Mouse (Mus musculus): ENCODE results near the gene Phlda1. TPM values are rescaled to one million over a fixed set of nuclear protein-coding genes. Genes with fewer than 3 reads are reported as not detected.
A peak's percentile ranks its signal among the peaks of the same experiment; 100 is the strongest.

The Phlda1 gene
- polyA plus RNA-seq, 1 experiment from 2014 or later: 23.9 TPM

DNA sequence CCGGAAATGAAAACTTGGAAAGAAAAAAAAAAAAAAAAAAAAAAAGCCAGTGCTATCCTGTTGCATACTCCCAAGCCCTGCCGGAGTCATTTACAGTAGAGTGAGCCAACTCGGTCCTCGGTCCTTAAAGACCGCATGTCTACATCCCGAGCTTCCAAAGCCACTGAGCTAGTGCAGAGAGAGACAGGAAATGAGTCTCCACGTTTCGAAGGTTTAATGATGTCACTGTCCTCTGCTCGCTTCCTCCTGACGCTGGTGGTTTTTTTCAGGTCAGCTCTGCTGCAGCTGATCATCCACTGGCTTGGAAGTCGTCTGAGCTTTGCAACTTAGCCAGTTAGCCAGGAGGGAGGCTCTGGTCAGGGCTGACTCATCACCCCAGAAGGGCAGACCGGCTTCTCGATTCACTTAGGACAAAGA lies 10.1 kb downstream of the Phlda1 start:
- 35% methylated on average over 13 of the region's 13 CpGs for WGBS
- ATAC-seq (ENCODE audit: extremely low read depth, insufficient number of reproducible peaks, low FRiP score, low TSS enrichment): no peak
- H3K4me1 ChIP-seq: peaks cover 62% of the 10 kb centered on the region
- H3K9ac ChIP-seq: no peak overlapping the region
- no peaks in the 10 kb centered on the region for H3K9me3 ChIP-seq
- no peak overlapping the region for H3K4me3 ChIP-seq
- peak overlapping the region; percentile 3 for H3K4me2 ChIP-seq
- no peaks in the 10 kb centered on the region for H3K27me3 ChIP-seq (replicated peaks)
- peak overlapping the region; percentile 59; the same call in 1 of the 2 replicates for H3K27ac ChIP-seq (replicated peaks)
- H3K36me3 ChIP-seq: no peaks in the 10 kb centered on the region

- peaks cover 60% of the 10 kb centered on the region for H3K4me1 ChIP-seq
- ATAC-seq (ENCODE audit: extremely low read depth, insufficient number of reproducible peaks, low FRiP score, low TSS enrichment): no peak
- H3K9me3 ChIP-seq: no peaks in the 10 kb centered on the region
- H3K36me3 ChIP-seq: no peaks in the 10 kb centered on the region
- H3K27me3 ChIP-seq (replicated peaks): no peaks in the 10 kb centered on the region
- H3K4me3 ChIP-seq: no peak overlapping the region
- H3K9ac ChIP-seq: no peak overlapping the region
- H3K27ac ChIP-seq (replicated peaks): peak overlapping the region; percentile 59
- 75% methylated on average over 8 of the region's 8 CpGs for WGBS
- no peak overlapping the region for H3K4me2 ChIP-seq
These were observed 10.8 kb downstream of the Phlda1 start for GRCm38 (mm10) chr10:111516804-111517436.

GRCm38 (mm10) chr10:111518350-111518749 lies 12.3 kb downstream of the Phlda1 start:
- Histone ChIP-seq H3K27me3 (replicated peaks) (no peaks in the 10 kb centered on the region), H3K9me3 (no peaks in the 10 kb centered on the region), H3K4me2 (no peak overlapping the region), H3K9ac (no peak overlapping the region), H3K27ac (replicated peaks) (no peak overlapping the region), H3K4me3 (no peak overlapping the region), H3K36me3 (no peaks in the 10 kb centered on the region), H3K4me1 (peaks cover 54% of the 10 kb centered on the region)
- ATAC-seq (ENCODE audit: extremely low read depth, insufficient number of reproducible peaks, low FRiP score, low TSS enrichment): no peak
- WGBS: 79% methylated on average over 4 of the region's 4 CpGs

DNA sequence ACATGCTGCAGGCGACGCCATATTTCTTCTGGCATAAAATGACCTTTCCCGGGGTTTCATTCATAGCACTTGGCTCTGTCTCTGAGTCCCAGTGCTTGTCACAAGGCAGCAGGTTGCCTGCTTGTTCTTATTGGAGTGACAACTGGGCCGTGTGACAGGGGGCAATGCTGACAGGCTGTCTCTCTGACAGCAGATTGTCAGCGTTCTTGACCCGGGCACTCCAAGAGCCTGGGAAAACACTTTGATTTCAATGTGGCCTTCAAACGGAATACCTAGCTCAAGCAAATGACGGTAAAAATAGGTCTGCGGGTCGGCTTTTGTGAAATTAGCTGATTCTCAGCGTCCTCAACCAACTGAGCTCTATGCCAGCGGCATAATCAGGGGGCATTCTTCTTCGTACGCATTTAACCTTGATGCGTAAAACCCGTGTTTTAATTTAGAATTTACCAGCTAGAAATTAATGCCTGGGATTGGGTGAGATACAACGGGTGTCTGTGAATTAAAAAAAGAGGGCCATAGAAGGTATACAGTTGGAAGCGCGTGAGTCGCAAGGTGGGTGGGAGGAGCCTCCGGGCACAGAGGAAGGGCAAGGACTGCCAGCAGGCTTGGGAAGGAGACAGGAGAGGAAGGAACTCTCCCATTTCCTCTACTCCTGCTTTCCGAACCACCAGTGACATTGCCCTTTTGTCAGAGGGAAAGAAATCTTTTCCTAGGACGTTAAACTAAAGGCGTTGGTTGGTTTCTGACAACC lies 13.7 kb downstream of the Phlda1 start:
- peak overlapping the region; percentile 43 for H3K4me3 ChIP-seq
- no peak; the same call in 1 of the 2 replicates for ATAC-seq (ENCODE audit: extremely low read depth, insufficient number of reproducible peaks, low FRiP score, low TSS enrichment)
- no peaks in the 10 kb centered on the region for H3K27me3 ChIP-seq (replicated peaks)
- H3K27ac ChIP-seq (replicated peaks): peak overlapping the region; percentile 87
- H3K4me1 ChIP-seq: peaks cover 53% of the 10 kb centered on the region
- peak overlapping the region; percentile 71 for H3K9ac ChIP-seq
- WGBS: 27% methylated on average over 24 of the region's 24 CpGs
- H3K36me3 ChIP-seq: no peaks in the 10 kb centered on the region
- peak overlapping the region; percentile 65 for H3K4me2 ChIP-seq
- no peaks in the 10 kb centered on the region for H3K9me3 ChIP-seq

- peaks cover 45% of the 10 kb centered on the region for H3K4me1 ChIP-seq
- no peak for ATAC-seq (ENCODE audit: extremely low read depth, insufficient number of reproducible peaks, low FRiP score, low TSS enrichment)
- no peaks in the 10 kb centered on the region for H3K36me3 ChIP-seq
- H3K9ac ChIP-seq: no peak overlapping the region
- H3K27me3 ChIP-seq (replicated peaks): no peaks in the 10 kb centered on the region
- no peak overlapping the region for H3K4me3 ChIP-seq
- H3K4me2 ChIP-seq: 0 out of 2 replicates have a peak overlapping the region, but pooled peaks have one; percentile 65
- WGBS: 67% methylated on average over 3 of the region's 3 CpGs
- H3K9me3 ChIP-seq: no peaks in the 10 kb centered on the region
- 0 out of 2 replicates have a peak overlapping the region, but pooled peaks have one; percentile 45 for H3K27ac ChIP-seq (replicated peaks)
These were observed 14.5 kb downstream of the Phlda1 start for GRCm38 (mm10) chr10:111520621-111521020.

- no peak overlapping the region for H3K4me3 ChIP-seq
- WGBS: 51% methylated on average over 4 of the region's 4 CpGs
- no peaks in the 10 kb centered on the region for H3K36me3 ChIP-seq
- no peak overlapping the region for H3K9ac ChIP-seq
- H3K9me3 ChIP-seq: no peaks in the 10 kb centered on the region
- no peak overlapping the region for H3K27ac ChIP-seq (replicated peaks)
- H3K27me3 ChIP-seq (replicated peaks): no peaks in the 10 kb centered on the region
- H3K4me2 ChIP-seq: no peak overlapping the region
- no peak for ATAC-seq (ENCODE audit: extremely low read depth, insufficient number of reproducible peaks, low FRiP score, low TSS enrichment)
- peaks cover 37% of the 10 kb centered on the region for H3K4me1 ChIP-seq
These were observed 15.6 kb downstream of the Phlda1 start for GRCm38 (mm10) chr10:111521636-111522035.

- Histone ChIP-seq H3K27me3 (replicated peaks) (no peaks in the 10 kb centered on the region), H3K4me1 (peaks cover 34% of the 10 kb centered on the region), H3K4me3 (no peak overlapping the region), H3K9me3 (no peaks in the 10 kb centered on the region), H3K36me3 (no peaks in the 10 kb centered on the region), H3K9ac (no peak overlapping the region), H3K4me2 (no peak overlapping the region), H3K27ac (replicated peaks) (no peak overlapping the region)
- ATAC-seq (ENCODE audit: extremely low read depth, insufficient number of reproducible peaks, low FRiP score, low TSS enrichment): no peak
- 71% methylated on average over 4 of the region's 4 CpGs for WGBS
These were observed 16.1 kb downstream of the Phlda1 start for GRCm38 (mm10) chr10:111522230-111522629.

DNA sequence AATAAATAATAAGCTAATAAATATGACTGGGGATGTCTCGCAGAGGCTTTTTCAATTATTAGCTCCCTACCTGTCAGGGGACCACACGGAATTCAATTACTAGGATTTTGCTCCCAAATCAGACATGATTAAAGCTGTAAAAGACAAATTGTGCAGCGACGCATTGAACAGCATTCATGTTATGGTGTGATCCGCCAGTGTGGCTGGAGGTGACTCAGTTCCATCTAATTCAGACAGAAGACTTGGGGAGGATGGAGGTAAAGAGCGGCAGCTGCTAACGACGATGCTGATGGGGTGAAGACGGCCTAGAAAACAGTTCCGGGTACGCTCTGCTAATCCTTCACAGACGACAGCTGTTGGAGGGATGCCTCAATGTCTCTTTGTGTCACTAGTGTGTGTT lies 17.8 kb downstream of the Phlda1 start:
- Histone ChIP-seq H3K4me2 (no peak overlapping the region), H3K9me3 (no peaks in the 10 kb centered on the region), H3K9ac (no peak overlapping the region), H3K4me1 (peaks cover 37% of the 10 kb centered on the region), H3K27ac (replicated peaks) (no peak overlapping the region), H3K27me3 (replicated peaks) (no peaks in the 10 kb centered on the region), H3K4me3 (no peak overlapping the region), H3K36me3 (no peaks in the 10 kb centered on the region)
- 83% methylated on average over 12 of the region's 12 CpGs for WGBS
- ATAC-seq (ENCODE audit: extremely low read depth, insufficient number of reproducible peaks, low FRiP score, low TSS enrichment): no peak

DNA sequence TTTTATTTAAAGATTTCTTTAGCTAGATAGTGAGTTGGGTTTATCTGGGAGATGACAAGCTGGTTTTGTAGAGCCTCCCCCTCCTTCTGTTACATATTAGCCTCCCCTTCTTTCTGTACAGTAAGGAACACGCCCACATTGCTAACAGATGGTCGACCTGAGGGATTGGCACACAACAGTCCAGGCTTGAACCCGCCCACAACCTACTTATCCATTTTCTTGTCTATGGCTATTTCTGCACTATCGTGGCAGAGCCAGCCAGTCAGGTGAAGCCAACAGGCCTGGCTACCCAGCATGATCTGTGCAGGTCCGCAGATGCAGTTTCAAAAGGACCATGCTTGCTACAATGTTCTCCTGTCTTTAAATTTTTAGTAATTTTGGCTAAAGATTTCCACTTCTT lies 21.0 kb downstream of the Phlda1 start:
- Histone ChIP-seq H3K27me3 (replicated peaks) (no peaks in the 10 kb centered on the region), H3K4me2 (no peak overlapping the region), H3K36me3 (no peaks in the 10 kb centered on the region), H3K4me3 (no peak overlapping the region), H3K27ac (replicated peaks) (no peak overlapping the region), H3K9ac (no peak overlapping the region), H3K9me3 (no peaks in the 10 kb centered on the region), H3K4me1 (peaks cover 23% of the 10 kb centered on the region)
- 78% methylated on average over 5 of the region's 5 CpGs for WGBS
- no peak for ATAC-seq (ENCODE audit: extremely low read depth, insufficient number of reproducible peaks, low FRiP score, low TSS enrichment)

DNA sequence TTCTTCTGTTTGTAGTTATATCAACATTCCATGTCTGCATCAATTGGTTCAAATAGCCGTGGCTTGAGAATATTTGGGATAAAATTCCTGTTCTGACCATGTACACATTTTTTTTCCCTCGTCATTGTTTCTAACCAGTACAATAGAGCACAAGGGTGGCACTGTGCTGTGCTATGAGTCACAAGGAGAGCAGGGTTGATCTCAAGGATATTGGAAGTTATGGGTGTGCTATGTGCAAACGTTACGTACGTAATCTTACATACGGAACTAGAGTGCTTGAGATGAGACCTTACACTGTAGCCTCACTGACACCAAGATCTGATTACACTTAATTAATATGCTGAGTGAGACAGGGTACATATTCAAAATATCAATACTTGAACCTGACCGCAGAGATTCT lies 21.5 kb downstream of the Phlda1 start:
- no peak for ATAC-seq (ENCODE audit: extremely low read depth, insufficient number of reproducible peaks, low FRiP score, low TSS enrichment)
- H3K27ac ChIP-seq (replicated peaks): no peak overlapping the region
- 82% methylated on average over 7 of the region's 7 CpGs for WGBS
- no peaks in the 10 kb centered on the region for H3K36me3 ChIP-seq
- H3K4me3 ChIP-seq: no peak overlapping the region
- no peak overlapping the region for H3K4me2 ChIP-seq
- H3K27me3 ChIP-seq (replicated peaks): no peaks in the 10 kb centered on the region
- H3K9ac ChIP-seq: no peak overlapping the region
- H3K4me1 ChIP-seq: peaks cover 26% of the 10 kb centered on the region
- H3K9me3 ChIP-seq: no peaks in the 10 kb centered on the region

GRCm38 (mm10) chr10:111528283-111528682 lies 22.2 kb downstream of the Phlda1 start:
- Histone ChIP-seq H3K9me3 (no peaks in the 10 kb centered on the region), H3K4me2 (no peak overlapping the region), H3K9ac (no peak overlapping the region), H3K27me3 (replicated peaks) (no peaks in the 10 kb centered on the region), H3K4me1 (peaks cover 27% of the 10 kb centered on the region), H3K4me3 (no peak overlapping the region), H3K36me3 (no peaks in the 10 kb centered on the region), H3K27ac (replicated peaks) (no peak overlapping the region)
- 69% methylated on average over 4 of the region's 4 CpGs for WGBS
- no peak for ATAC-seq (ENCODE audit: extremely low read depth, insufficient number of reproducible peaks, low FRiP score, low TSS enrichment)

GRCm38 (mm10) chr10:111530398-111530797 lies 24.3 kb downstream of the Phlda1 start:
- H3K4me2 ChIP-seq: no peak overlapping the region
- H3K36me3 ChIP-seq: no peaks in the 10 kb centered on the region
- no peaks in the 10 kb centered on the region for H3K9me3 ChIP-seq
- no peak overlapping the region for H3K4me3 ChIP-seq
- no peak for ATAC-seq (ENCODE audit: extremely low read depth, insufficient number of reproducible peaks, low FRiP score, low TSS enrichment)
- 75% methylated on average over 7 of the region's 7 CpGs for WGBS
- no peak overlapping the region for H3K27ac ChIP-seq (replicated peaks)
- H3K9ac ChIP-seq: no peak overlapping the region
- H3K27me3 ChIP-seq (replicated peaks): no peaks in the 10 kb centered on the region
- H3K4me1 ChIP-seq: peaks cover 35% of the 10 kb centered on the region

All from heart, embryonic 13.5 days (tissue).